Mouse (Mus musculus) right cerebral cortex, postnatal 25 days (tissue): ENCODE data around the gene Ly6g6e.

ENCODE experiments used
- DNase-seq: peaks from one replicate; pipeline ENCODE4 v3.0.0; 2022

The Ly6g6e gene

GRCm38 (mm10) chr17:35050126-35050750 is 26.5 kb upstream of the Ly6g6e start:
- no peak for DNase-seq

- DNase-seq: no peak
Observed at GRCm38 (mm10) chr17:35051156-35052086, 25.3 kb upstream of the Ly6g6e start.

- no peak for DNase-seq
Observed at GRCm38 (mm10) chr17:35052271-35052798, 24.4 kb upstream of the Ly6g6e start.

- DNase-seq: no peak
Observed at GRCm38 (mm10) chr17:35055691-35056495, 20.8 kb upstream of the Ly6g6e start.

- no peak for DNase-seq
Observed at GRCm38 (mm10) chr17:35057090-35057489, 19.6 kb upstream of the Ly6g6e start.

- DNase-seq: no peak
Observed at GRCm38 (mm10) chr17:35058316-35058715, 18.4 kb upstream of the Ly6g6e start.

GRCm38 (mm10) chr17:35058911-35059892 is 17.5 kb upstream of the Ly6g6e start, which contains the start of gene Ddah2:
Gene Ddah2 (plus strand): TSS chr17:35059035.
- peak; percentile 74 for DNase-seq

- no peak for DNase-seq
Observed at GRCm38 (mm10) chr17:35060071-35060470, 16.6 kb upstream of the Ly6g6e start.

- DNase-seq: no peak
Observed at GRCm38 (mm10) chr17:35060737-35061297, 15.9 kb upstream of the Ly6g6e start.

GRCm38 (mm10) chr17:35061299-35061698 is 15.4 kb upstream of the Ly6g6e start:
- no peak for DNase-seq

GRCm38 (mm10) chr17:35063466-35063865 is 13.2 kb upstream of the Ly6g6e start:
- DNase-seq: no peak

- no peak for DNase-seq
Observed at GRCm38 (mm10) chr17:35064378-35064877, 12.3 kb upstream of the Ly6g6e start.

GRCm38 (mm10) chr17:35064951-35065947 is 11.5 kb upstream of the Ly6g6e start, which contains the start of gene Ly6g6c:
Gene Ly6g6c (plus strand): TSS chr17:35065388.
- DNase-seq: no peak

GRCm38 (mm10) chr17:35066084-35066483 is 10.6 kb upstream of the Ly6g6e start, which contains the start of gene Mpig6b:
Gene Mpig6b (minus strand): TSS chr17:35066184.
- DNase-seq: no peak

GRCm38 (mm10) chr17:35068213-35068914 is 8.3 kb upstream of the Ly6g6e start:
- peak; percentile 30 for DNase-seq

- DNase-seq: no peak
Observed at GRCm38 (mm10) chr17:35070556-35071229, 6.0 kb upstream of the Ly6g6e start.

- DNase-seq: no peak
Observed at GRCm38 (mm10) chr17:35071454-35071853, 5.2 kb upstream of the Ly6g6e start.

GRCm38 (mm10) chr17:35074097-35074496 is 2.6 kb upstream of the Ly6g6e start:
- no peak for DNase-seq
